Mouse (Mus musculus) right cerebral cortex, postnatal 14 days (tissue): ENCODE data around the gene Mrrf.
A peak's percentile ranks its signal among the peaks of the same experiment; 100 is the strongest.

Experiments
- DNase-seq: peaks from one replicate; pipeline ENCODE4 v3.0.0; 2022

Gene Mrrf

DNA sequence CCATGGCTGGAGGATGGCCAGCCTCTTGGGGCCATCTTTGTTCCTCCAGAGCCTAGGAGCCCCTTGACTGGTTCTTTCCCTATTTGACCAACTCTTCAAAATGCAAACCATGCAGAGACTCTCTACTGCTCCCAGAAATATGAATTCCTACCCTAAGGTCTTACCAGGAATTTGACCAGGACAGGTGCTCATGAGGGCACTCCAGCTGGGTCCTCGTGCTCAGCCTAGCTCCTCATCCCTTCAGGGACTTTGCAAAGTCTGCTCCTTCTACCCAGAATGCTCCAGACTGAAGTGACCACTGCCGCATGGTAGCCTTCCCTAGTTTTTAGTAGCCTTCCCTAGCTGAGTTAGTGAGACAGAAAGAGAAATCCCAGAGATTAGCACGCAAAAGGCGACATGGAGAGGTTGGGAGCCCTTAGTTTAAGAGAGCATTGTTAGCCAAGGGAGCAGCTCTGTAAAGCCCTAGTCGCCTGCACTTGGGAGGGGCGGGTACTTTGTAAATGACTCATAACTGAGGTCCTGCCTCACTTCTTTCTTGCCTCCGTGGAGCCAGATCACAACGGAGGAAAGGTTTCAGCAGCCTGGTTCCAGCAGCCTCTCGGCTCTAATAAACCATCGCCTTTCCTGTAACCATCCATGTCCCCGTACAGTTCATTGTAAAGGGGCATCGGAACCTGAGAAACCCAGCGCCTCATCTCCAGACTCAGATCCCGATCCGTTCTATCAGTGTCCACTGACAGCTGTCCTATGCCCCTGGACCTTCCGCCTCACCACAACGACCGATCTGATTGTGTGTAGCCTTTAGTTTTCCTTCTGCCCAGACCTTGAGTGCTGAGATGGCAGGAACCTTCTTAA lies 65.8 kb downstream of the Mrrf start:
- no peak for DNase-seq

DNA sequence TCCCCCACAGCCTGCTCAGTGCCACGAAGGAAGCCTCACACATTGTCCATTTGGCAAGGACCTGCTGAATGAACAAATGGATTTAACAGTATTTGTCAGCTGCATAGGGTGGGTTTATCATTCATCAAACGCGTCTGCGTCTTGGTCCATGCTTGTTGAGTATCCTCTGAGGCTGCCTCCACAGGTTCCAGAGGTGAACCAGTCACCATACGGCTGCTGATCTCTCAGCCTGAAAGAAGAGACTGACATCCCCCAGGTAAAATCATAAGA lies 66.4 kb downstream of the Mrrf start:
- no peak for DNase-seq

DNA sequence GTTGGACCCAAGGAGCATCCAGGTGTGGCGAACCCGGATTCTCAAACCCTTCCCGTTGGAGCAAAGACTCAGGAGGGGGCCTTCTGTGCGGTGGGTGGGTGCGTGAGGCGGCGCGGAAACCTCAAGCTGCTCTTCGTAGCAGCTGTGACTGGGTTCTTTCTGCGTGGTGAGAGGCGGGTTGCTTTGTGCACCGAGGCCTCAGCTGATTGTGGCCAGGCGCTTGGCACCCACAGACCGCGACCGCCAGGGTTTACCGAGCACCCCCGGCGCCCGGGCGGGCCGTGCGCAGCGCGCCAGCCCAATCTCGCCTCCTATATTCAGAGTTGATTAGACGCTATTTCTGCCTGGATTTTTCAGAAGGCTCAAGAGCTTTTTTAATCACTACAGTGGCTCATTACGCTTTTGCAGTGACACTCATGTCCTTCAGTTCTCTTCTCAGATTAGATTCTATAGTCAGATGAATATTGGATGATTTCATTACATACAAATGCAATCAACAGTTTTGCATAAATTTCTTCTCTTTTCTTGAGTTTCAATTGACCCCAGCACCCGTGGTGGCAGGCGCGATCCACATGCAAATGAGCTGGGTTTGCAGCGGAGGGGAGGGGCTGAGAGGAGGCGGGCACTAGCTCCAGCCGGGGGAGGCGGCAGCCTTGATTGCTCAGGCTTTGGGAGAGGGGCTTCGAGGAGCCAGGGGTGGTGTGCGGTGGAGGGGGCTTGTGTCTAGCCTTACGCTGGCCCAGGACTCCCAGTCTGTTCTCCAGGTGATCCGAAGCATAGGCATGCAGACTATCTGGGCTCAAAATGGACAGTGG lies 67.0 kb downstream of the Mrrf start:
- DNase-seq = peak; percentile 50

DNA sequence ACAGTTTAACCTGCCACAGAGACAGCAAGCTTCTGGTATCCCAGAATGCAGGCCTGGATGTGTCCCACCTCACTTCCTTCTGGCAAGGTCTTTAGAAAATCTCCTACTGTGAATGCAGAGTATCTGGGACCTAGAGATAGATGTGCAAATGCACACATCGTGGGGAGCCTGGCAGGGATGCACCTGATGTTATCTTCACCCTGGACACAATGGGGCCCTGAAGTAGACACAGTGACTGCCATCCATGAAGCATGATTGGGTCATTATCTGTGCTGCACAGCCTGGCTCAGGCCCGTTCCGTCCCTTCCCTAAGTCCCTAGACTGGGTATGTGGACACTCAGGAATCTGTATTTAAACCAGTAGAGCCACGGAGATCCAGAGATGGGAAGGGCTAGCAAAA lies 68.4 kb downstream of the Mrrf start:
- DNase-seq = no peak

DNA sequence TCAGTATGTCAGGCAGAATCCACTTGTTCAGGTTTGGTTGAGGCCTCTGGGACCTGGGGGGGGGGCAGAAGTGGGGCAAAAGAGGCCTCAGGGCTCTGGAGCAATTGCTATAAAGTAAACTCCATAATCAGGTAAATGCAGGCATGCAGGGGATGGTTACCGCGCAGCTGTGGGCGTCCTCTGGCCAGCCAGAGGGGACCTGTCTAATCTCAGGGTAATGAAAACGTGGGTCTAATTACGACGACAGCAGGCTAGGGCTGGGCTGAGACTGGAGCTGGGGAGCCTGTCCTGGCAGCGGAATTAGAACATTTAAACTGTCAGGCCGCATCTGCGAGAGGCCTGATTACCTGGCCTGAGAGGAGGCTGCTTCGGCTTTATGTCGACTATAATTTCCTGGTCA lies 70.9 kb downstream of the Mrrf start:
- DNase-seq = no peak

DNA sequence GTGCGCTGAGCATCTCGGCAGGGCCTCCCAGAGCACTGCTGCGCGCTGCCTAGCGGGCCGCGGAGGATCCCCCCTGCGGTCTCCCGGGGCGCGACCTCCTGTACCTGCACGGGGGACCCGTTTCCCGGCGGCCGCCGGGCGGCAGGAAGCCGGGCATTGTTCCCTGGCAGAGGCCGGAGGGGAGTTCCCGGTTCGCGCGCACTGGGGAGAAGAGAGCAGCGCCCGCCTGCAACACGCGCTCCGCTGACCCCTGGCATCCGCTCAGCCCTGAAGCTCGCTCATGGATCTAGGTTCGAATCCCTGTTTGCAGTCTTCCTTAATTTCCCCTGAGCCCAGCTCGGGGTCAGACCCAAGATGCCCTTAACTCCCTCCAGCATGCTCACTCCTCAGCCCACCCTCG lies 74.6 kb downstream of the Mrrf start:
- DNase-seq = no peak

DNA sequence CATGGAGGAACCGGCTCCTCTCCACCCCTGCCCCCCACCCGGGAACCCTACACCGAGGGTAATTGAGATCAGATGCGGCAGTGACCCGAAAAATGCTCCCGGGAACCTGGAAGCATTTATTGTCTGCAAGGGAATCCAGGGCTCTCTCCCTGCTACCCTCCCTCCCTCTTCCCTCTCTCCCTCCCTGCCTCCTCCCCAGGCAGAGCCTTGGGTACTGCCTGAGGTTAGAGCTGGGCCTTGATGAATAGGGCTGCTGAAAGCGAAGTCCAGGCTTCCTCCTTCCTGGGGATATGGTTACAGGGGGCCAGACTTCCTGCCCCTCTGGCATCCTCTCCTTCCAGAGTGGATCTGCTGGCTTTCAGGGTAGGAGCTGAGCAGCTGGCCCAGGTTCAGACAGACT lies 75.6 kb downstream of the Mrrf start:
- DNase-seq = no peak

DNA sequence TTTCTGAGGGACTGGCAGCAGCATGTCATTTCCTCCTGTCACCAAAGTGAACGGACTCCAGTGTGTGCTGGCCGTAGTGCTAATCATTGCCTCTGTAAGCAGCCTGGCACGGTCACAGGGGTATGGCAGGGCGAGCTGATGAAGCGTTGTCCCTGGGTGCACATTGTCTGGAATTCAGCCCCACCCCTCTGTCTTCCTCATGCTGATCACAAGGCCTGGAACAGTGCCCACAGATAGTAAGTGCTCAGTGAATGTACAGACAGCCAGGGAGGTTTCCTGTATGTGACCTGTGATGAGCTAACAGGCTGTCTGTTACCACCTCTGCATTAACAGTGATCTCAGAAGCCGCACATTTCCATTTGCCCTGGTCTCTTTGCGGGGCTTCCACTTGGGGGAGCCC lies 76.9 kb downstream of the Mrrf start:
- DNase-seq = no peak

DNA sequence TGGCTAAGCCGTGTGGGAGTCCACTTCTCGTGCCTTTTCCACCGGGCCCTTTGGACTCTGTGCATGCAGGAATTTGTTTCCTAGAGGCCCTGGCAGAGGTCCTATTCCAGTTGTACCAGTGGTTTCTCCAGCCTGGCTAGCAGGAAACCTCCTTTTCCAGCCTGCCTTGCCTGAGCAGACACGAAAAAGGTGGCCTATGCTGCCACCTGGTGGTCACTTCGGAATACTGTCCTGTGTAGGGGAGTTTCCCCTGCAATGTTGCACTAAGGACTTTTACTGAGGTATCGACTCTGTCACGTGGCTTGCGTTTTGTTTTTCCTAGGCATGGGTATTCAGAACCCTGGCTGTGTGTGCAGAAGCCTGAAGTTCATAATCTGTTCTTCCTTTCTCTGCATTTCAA lies 77.8 kb downstream of the Mrrf start:
- peak; percentile 86 for DNase-seq

DNA sequence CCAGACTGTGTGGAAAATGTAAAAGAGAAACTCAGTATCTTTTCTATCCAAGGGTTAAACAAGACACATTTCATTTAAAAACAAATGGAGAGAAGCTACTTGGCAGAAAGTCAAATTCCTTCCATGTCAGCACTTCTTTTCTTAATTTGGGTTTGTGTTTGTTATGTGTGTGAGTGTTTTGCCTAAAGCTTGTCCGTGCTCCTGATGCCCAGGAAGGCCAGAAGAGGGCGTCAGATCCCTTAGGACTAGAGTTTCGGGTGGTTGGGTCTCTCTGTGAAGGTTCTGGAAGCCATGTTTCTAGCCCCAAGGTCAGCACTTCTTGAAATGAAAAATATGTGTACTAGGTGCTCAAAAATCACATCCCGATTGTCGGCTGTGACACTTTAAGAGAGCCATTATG lies 78.2 kb downstream of the Mrrf start:
- DNase-seq = peak; percentile 43

DNA sequence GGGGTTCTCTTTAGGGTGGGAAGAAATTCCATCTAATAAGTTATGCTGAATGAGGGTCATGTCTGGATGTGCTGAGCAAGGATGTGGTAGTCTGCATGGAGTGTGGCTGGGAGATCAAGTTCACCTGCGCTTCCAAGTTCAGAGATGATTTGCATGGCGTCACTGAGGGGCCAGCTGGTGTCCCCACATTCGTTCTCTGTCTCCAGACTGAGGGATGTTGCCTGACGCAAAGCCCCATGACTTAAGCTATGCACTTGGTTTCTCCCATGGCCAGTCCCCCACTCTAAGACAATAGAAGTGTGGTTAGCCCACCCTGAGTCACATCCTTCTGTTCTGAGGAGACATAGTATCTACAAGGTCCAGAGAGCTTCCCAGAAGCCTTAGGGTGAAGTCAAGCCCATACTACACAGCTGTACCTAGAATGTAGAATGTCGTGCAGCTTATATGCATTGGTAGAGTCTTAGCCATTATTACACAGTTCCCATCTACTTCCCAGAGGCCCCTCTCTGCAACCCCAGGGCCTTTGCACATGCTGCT lies 79.1 kb downstream of the Mrrf start:
- DNase-seq = no peak

DNA sequence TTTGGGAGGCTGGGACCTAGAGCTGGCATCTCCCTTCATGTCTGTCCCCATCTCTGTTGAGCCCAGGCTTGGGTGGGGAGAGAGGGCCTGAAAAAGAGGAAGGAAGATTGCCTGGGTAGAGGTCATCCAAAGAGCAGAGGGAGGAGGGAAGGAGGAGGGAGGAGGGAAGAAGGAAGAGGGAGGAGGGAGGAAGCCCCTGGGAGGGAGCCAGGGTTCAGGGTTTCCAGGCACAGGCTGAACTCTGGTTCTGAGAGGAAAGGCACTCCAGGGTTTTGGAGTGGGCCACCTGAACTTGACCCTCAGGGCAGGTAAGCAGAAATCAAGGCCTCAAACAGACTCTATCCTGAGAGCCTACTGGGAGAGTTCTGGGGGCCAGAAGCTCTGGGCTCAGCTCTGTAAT lies 80.4 kb downstream of the Mrrf start:
- no peak for DNase-seq

DNA sequence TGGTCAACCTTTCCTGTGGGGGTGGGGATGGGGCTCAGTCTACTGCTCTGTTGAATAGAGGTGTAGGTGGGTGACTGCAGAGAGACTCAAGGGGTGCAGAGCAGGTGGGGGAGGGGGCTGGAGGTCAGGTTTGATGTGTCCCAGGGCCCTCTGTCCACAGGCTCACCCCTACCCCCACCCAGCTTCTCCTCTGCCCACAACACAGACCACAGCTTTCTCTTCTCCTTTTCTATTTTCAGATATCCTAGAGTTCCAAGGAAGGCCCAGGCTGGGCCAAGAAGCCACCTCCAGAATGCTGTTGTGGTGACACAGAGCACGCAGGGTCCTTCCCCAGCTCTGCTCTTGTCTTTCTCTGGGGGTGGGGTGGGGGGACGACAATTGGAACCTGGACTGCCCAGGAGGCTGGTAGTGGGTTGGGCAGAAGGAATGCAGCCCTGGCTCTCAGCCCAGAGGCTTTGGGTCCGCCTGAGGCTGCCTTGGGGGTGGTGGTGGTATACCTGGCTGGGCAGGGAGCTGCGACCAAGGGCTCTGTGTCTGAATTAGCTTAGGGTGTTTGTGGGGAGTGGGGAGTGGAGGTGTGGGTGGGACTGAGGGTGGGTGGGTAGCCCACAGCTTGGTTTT lies 80.9 kb downstream of the Mrrf start:
- no peak for DNase-seq

DNA sequence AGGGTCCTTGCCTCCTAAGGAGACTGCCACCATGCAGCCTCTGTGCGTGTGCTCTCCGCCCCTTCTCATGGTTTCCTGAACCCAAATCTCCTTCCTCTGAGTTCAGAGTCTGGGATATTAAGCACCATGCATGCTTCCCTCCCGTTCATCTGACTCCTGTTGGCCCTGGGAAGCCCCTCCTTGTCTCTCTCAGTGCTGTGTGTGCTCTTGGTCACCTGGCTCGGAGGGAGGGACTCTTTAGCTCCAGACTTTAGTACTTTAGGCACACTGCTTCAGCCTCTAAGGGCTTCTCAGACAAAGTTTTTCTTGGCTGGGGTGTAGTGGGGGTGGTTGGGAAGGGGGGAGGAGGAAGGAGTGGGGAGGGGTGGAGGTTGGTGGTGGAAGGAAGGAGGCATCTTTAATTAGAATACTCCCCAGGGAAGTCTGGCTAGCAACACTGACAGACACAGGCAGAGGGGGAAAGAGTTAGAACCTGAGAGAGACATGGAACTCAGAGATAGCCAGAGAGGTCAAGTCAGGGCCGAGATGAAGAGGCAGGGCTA lies 81.6 kb downstream of the Mrrf start:
- DNase-seq = no peak

DNA sequence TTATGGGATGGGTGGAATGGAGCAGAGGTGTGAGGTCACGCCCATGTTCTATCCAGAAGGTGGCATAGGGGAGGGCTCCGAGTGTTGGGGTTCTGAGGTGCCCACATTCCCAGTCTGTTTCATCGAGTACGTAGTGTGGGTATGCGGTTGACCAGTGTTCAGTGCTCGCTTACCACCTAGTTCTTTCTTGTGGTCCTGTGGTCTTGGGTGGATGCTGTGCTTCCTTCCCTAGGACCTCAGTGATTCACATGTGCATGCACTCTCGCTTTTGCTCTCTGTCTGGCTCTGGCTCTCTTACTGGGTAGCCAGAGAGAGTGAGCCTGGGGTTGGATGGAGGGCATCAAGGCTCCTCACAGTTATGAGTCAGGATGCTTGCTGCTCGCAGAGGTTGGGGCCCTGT lies 83.9 kb downstream of the Mrrf start:
- no peak for DNase-seq

DNA sequence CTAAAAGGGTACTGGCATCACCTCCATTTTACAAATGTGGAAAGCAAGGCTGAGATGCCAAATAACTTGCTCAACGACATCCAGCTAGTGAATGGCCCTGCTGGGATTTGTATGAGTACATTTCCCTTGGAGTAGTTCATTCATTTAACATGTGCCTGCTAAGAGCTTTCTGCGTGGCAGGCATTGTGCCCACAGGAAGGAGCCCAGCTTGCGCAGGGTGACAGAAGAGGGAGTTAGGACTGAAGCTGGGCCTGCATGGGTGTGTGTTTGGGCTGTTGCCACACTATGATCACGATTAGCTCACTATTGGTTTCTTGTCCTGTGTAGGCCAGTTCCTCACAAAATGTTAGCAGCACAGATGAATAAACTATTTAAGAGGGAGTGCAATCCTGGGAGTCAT lies 84.7 kb downstream of the Mrrf start:
- no peak for DNase-seq

DNA sequence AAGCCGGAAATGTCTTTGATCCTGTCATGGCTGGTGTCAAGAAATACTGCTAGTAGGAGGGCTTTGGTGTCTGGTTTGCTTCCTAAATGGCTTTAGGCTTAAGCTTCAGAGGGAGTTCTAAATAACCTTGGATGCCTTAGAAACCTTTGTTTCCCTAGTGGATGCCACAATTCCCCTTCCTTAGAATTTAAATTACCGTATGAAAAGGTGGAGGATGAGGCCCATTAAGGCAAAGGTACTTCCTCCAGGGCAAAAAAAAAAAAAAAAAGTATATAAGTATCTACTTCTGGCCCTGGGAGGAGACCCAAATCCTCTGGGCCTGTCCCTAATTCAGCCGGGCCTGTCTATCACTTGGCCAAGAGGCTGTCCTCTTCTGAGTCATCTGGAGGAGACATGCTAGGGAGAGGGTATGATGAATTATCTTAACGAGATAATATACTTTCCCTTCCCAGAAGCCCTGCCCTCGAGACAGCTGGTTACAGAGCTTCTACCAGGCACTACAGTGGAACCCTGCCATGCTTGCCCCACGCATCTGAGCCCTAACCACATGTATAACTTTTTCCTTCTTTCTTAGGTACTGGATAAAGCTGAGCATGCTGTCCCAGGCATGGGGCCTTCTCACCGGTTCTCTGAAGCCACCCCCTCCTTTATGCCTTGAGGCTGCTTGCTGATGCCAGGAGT lies 86.1 kb downstream of the Mrrf start:
- no peak for DNase-seq

DNA sequence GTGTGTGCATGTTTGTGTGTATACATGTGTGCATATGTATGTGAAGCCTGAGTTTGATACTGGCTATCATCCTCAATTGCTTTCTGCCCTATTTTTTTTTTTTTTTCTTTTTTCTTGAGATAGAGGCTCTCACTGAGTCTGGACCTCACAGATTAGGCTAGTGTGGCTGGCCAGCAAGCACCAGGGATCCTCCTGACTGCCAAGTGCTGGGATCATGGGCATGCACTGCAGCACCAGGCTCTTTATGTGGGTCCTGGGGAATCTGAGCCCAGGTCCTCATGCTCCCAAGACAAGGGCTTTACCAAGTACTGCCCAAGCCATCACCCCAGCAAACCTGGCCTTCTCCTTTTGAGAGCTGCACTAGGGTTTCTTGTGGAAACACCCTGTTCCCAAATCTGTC lies 87.2 kb downstream of the Mrrf start:
- DNase-seq = no peak

DNA sequence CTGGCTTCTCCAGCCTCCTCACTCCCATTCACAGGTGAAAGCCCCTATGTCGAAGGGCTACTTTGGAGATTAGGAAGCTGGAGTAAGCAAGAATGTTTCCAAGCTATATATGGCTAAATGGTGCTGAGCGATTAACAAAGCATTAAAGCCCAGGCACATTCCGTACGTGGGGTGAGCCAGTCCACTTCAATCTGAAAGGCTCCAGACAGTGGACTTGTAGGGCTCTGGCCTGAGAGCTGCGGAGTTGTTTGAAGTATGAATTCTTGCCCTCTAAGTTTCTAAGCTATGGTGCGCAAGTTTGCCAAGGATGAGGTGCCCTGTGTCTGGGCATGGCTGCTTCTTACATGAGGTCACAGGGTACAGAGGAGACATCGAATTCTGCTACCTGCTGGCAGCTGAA lies 88.0 kb downstream of the Mrrf start:
- DNase-seq = no peak

DNA sequence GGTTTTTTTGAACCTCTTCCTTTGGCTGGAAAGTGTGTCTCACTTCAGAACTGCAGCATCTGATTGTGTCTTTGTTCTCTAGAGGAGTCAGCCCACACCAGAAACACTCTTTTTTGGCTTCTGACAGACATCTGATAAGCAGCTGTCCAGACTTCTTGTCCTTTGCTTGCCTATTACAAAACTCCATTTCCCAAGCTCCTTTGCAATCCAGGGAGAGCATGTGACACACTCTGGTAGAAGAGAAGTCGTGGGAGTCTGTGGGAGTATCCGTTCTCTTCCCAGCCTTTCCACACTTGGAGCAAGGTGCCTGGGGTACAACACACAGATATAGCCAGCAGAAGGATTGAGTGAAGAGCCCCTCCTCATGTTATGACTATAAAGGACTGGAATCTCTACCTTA lies 88.4 kb downstream of the Mrrf start:
- DNase-seq = no peak

DNA sequence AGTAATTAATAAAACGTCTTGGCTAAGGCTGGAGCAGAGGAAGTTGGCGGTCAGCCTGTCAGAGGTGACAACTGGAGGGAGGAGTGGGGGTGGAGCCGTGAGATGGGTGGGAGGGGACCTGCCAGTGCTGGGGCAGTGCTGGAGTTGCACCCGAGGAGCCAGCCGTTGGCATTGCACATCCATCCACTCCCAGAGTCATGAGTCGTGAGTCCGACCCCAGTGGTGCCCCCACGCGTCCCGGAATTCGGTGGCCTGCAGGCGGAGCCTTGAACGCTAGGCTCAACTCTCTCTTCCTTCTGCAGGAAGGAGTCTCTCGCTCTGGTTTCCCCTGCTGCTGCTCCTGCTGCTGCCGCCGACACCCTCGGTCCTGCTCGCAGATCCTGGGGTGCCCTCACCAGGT lies 94.2 kb downstream of the Mrrf start, which contains the start of gene Ptgs1:
Ptgs1 (plus strand) TSS at position 61 of the 400 bp plus-strand sequence.
- DNase-seq = peak; percentile 37

DNA sequence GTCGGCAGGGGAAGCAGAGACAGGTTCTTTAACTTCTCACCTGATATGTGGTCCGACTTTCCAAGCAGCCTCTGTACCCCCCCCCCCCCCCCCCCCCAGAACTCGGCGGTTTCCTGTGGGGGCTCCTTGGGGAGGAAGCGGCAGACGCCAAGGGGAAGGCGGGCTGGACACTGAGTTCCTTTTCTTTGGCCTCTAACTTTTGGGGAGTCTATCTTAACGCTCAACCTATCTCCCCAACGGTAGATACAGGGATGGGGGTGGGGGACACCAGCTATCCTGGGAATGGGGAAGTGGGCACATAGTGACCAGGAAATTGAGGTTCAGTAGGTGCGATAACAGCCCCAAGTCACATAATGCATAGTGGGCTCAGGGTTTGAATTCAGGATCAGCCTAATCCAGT lies 94.8 kb downstream of the Mrrf start:
- DNase-seq = no peak
